Comparison of ENCODE assay signal across 25 mouse cellular contexts in the genomic region with DNA sequence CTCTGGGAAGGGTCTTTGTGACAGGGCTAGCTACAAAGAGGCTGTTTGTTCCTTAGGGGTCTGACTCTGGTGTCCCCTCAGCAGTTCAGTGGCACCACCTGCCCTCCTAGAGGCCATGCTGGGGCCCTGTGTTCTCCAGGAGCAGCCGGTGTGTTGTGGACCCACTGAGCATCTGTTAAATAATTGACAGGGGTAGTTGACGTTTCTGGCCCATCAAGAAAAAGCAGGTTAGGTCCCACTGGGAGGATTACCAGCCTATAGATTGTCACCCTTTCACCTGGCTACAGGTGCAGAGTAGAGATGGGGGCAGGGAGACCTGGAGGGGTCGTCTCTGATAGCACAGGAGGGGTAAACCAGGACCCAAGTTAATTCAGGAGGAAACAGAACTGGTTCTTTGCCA. TPM values are rescaled to one million over a fixed set of nuclear protein-coding genes. Genes with fewer than 3 reads are reported as not detected.
A peak's percentile ranks its signal among the peaks of the same experiment; 100 is the strongest.
DNase-seq lines count a peak whose midpoint lies in the region; ATAC-seq and TF ChIP-seq lines count a peak whose summit lies in the region.
"Had no signal": no experiment of that assay in that cellular context is flagged by ENCODE, and none has a peak within 500 bp of the region (broad histone marks: within the 10 kb centered on the region; RNA-seq: fewer than 3 reads in every experiment).

No protein-coding gene starts in this region.

- ATAC-seq in kidney, embryonic 15.5 days (replicated peaks; ENCODE audit: low FRiP score), result no peak
- ATAC-seq: activated CD4-positive, CD25-positive, alpha-beta regulatory T cell, adult 4 months; forebrain, embryonic 15.5 days; hindbrain, postnatal 0 days had no signal

- H3K4me1 ChIP-seq in kidney, adult 2 months (ENCODE audit: control insufficient read depth, insufficient read depth, low read length), result peaks cover 27% of the 10 kb centered on the region
- H3K4me1 ChIP-seq in kidney, embryonic 15.5 days, result peaks cover 31% of the 10 kb centered on the region
- H3K4me1 ChIP-seq: forebrain, embryonic 12.5 days; forebrain, embryonic 15.5 days had no signal

- no peak overlapping the region for H3K4me2 ChIP-seq in kidney, embryonic 15.5 days
- H3K4me2 ChIP-seq: embryonic facial prominence, embryonic 12.5 days; embryonic facial prominence, embryonic 15.5 days; forebrain, embryonic 12.5 days; forebrain, embryonic 15.5 days; heart, embryonic 13.5 days; hindbrain, embryonic 14.5 days had no signal

- H3K27me3 ChIP-seq in kidney, adult 2 months (replicated peaks; ENCODE audit: control insufficient read depth, insufficient read depth, low read length), result no peaks in the 10 kb centered on the region
- H3K27me3 ChIP-seq in kidney, embryonic 15.5 days, result no peaks in the 10 kb centered on the region
- H3K27me3 ChIP-seq: embryonic facial prominence, embryonic 12.5 days; embryonic facial prominence, embryonic 15.5 days; forebrain, embryonic 12.5 days; forebrain, embryonic 15.5 days; heart, embryonic 13.5 days had no signal

- no peak for TF ChIP-seq CTCF in kidney, adult 2 months (conservative IDR thresholded peaks at IDR 0.05; ENCODE audit: insufficient read depth, insufficient read length, low read depth, low read length)

- no peaks in the 10 kb centered on the region for H3K9me3 ChIP-seq in kidney, embryonic 15.5 days (replicated peaks)
- H3K9me3 ChIP-seq: embryonic facial prominence, embryonic 12.5 days; embryonic facial prominence, embryonic 15.5 days; forebrain, embryonic 12.5 days; forebrain, embryonic 15.5 days; heart, embryonic 10.5 days; heart, embryonic 13.5 days had no signal

- H3K9ac ChIP-seq in kidney, embryonic 15.5 days, result no peak overlapping the region
- H3K9ac ChIP-seq: embryonic facial prominence, embryonic 12.5 days; embryonic facial prominence, embryonic 15.5 days; forebrain, embryonic 12.5 days; forebrain, embryonic 15.5 days; heart, embryonic 13.5 days; hindbrain, embryonic 14.5 days had no signal

- H3K36me3 ChIP-seq in kidney, adult 2 months (ENCODE audit: control insufficient read depth, insufficient read depth, low read length), result no peaks in the 10 kb centered on the region
- H3K36me3 ChIP-seq in kidney, embryonic 15.5 days, result no peaks in the 10 kb centered on the region
- H3K36me3 ChIP-seq: embryonic facial prominence, embryonic 12.5 days; heart, embryonic 10.5 days; heart, embryonic 13.5 days had no signal

- DNase-seq in cerebellum, adult 9-10 months, result peak; percentile 20
- DNase-seq in cerebellum, adult 11 months, result no peak
- DNase-seq in kidney, adult 2 months, result peak; percentile 56
- no peak for DNase-seq in kidney, postnatal 10 days
- DNase-seq in kidney, adult 8-10 months, result no peak
- DNase-seq: adrenal gland, adult 8-10 months; adrenal gland, postnatal 25 days; cerebellum, adult 18-20 months; cerebellum, adult 9-11 months; cerebellum, postnatal 25 days; gastrocnemius, postnatal 10 days; gastrocnemius, postnatal 36 days; heart, adult 2 months; heart, postnatal 14 days; heart, postnatal 4 days had no signal

- 51% methylated on average over 3 of the region's 3 CpGs for WGBS in kidney, adult 2 months
- 69% methylated on average over 3 of the region's 3 CpGs for WGBS in kidney, embryonic 15.5 days

- H3K4me3 ChIP-seq in kidney, adult 2 months (ENCODE audit: insufficient read depth, low read depth, low read length), result no peak overlapping the region
- no peak overlapping the region for H3K4me3 ChIP-seq in kidney, embryonic 15.5 days (replicated peaks)
- H3K4me3 ChIP-seq: embryonic facial prominence, embryonic 12.5 days; embryonic facial prominence, embryonic 15.5 days; forebrain, embryonic 12.5 days; forebrain, embryonic 15.5 days; heart, adult 2 months; heart, embryonic 10.5 days; heart, embryonic 13.5 days had no signal

- H3K27ac ChIP-seq in kidney, adult 2 months (ENCODE audit: insufficient read depth, low read depth, low read length), result no peak overlapping the region
- 0 out of 2 replicates have a peak overlapping the region, but pooled peaks have one; percentile 18 for H3K27ac ChIP-seq in kidney, embryonic 15.5 days
- H3K27ac ChIP-seq: embryonic facial prominence, embryonic 12.5 days; embryonic facial prominence, embryonic 15.5 days; forebrain, embryonic 12.5 days; forebrain, embryonic 15.5 days; heart, adult 2 months; heart, embryonic 10.5 days; heart, embryonic 13.5 days; hindbrain, embryonic 14.5 days; hindbrain, postnatal 0 days had no signal

- no peak for TF ChIP-seq POLR2A in kidney, adult 2 months (IDR thresholded peaks at IDR 0.05; ENCODE audit: low read depth, low read length)

RNA-seq across cellular contexts. Expression of gene Bdh1, which starts 29.2 kb away (rescaled TPM):
- polyA plus RNA-seq in kidney, adult 2 months (2012; rRNA removed), result 197 and 276 TPM in 2 replicates
- 23.6 and 25.4 TPM in 2 replicates for polyA plus RNA-seq in kidney, embryonic 15.5 days (2015; fragmentation: Nextera tagmentation; extraction: Ambion mirVana)

Comparison
In these comparisons a context has a peak if more than half of its experiments do, and no peak if none do; other contexts are left out.
1. DNase-seq: peak in cerebellum, adult 9-10 months (single experiment) and kidney, adult 2 months (single experiment); none in cerebellum, adult 11 months (single experiment), kidney, postnatal 10 days (single experiment) and kidney, adult 8-10 months (0 of 2).